Mouse (Mus musculus): ENCODE results near the gene Ppp1r36.
"Not testable (repeated sequence)": the region's sequence is repeated elsewhere in the genome, so short reads cannot be mapped to it uniquely, and the experiment has no call there.

Gene Ppp1r36

DNA sequence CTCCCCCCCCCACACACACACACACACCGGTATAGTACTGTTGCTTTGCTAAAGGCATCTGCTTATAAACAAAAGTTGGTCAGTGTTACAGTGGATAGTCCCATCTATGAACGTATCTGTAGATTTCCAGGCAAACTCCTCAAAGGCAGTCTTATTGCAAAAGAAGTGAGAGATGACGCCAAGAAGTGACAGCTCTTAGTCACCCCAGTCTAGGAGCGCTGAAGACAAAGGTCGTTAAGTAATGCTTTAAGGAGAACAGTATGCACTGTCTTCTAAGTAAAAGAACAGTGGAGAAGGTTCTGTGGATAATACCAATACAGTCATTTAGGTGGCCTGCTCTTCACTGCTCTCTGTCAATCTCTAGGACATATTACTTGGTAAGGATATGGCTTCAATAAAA, 24.4 kb upstream of the Ppp1r36 start:
- no peak for DNase-seq (ENCODE audit: extremely low read depth, low read depth)

DNA sequence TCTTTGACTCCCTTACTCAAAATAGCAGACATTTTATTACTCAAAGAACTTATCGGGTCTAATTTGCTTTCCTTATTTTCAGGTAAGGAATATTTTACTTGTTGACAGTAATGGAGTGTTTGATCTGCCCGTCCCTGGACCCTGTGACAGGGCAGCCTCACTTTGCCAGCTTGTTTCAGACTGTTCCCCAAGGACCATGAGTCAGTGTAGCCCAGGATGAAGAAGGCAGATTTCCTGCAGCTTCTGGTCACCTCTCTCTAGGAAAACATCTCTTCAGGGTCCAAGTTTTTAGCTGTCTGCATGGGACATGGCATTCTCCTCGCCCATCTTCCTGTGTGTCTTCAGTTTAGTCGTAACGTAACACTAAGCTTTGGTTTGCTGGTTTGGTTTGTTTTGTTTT, 20.1 kb upstream of the Ppp1r36 start:
- no peak for DNase-seq (ENCODE audit: extremely low read depth, low read depth)

DNA sequence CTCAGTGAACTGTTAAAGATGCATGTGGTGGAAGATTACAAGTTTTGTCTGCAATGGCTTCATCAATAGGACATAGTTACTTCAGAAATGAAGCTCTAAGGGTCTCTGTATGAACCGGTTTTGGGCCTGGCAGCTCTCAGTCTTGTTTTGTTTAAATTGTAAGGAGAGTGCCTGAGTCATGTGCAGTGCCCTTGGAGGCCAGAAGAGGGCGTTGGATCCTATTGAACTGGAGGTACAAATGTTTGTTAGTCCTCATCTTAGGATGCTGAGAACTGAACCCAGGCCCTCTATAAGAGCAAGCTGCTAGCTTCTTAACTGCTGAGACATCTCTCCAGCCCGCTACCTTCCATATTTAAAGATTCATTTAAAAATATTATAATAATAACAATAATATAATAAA, 15.7 kb upstream of the Ppp1r36 start:
- peak; percentile 18 for DNase-seq (ENCODE audit: extremely low read depth, low read depth)

DNA sequence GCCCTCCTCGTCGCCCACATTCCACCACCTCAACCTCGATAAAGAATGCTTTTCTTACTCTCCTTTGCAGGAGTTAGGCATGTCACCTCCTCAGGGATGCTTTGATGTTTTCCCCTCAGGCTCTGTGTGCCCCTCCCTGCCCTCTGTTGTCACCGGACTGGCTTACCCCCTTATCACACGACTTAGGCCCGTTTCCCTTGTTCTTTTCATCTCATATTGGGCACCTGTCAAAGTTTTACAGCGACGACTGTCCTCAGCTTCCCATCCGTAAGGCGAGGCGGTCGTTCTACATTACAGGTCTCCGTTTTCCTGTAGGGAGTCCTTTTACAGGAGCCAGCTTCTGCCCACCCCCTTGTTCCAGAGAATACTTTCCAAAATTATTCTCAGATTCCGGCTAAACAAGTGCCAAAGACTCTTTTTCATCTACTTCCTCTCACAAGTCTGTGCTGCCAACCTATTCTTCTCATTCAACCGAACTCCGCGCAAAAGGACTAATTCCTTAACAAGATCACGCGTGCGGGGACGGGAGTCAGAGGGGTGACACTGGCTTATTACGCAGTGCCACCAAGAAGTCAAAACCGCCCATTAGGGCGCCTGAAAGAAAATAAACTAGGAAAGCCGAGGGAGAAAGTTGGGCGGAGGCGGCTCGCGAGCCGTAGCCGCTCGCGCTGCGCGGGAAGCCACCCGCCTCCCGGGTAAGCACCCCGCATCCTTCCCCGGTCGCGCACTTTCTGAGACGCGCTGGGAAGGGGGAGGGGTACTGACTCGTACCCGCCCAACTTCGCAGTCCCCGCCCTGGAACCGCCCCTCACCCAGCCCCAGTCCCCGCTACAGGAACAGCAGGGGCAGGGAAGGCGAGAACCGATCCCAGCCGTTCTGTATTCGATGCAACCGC, 14.1 kb upstream of the Ppp1r36 start:
- DNase-seq (ENCODE audit: extremely low read depth, low read depth): peak; percentile 58

DNA sequence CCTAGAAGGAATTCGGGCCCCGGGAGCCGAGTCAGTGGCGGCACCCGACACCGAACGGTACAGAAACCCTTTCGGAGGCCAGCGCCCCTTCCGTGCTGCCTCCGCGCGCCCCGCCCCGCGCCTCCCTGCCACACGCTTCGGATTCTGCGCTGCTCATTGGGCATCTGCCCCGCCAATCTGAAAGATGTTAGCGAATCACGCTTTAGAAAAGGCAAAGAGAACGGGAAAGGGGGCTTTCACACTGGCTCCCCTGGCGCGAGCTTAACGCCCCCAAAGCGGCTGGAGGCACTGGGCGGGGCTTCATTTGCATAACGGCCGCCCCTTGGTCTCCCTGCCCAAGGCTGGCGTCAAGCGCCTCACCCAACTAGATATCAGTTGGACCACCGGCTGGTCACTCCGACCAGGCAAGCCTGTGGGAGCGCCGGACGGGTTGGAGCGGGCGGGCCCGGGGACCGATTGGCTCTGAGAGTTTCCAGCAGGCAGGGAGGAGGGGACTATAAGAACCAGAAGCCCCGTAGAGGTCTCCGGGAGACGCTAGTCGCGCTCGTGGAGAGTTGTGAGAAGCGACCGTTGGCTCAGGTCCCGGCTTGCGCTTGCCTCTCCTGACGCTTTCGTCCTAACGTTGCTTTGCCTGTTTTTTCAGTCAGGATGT, 13.3 kb upstream of the Ppp1r36 start, which contains the start of gene Hspa2:
Hspa2 (plus strand) TSS at position 291 of the 652 bp plus-strand sequence.
- DNase-seq (ENCODE audit: extremely low read depth, low read depth): peak; percentile 96

DNA sequence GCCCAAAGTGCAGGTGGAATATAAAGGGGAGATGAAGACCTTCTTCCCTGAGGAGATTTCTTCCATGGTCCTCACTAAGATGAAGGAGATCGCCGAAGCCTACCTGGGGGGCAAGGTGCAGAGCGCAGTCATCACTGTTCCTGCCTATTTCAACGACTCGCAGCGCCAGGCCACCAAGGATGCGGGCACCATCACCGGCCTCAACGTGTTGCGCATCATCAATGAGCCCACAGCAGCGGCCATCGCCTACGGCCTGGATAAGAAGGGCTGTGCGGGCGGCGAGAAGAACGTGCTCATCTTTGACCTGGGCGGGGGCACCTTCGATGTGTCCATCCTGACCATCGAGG, 12.5 kb upstream of the Ppp1r36 start:
- DNase-seq (ENCODE audit: extremely low read depth, low read depth): no peak

DNA sequence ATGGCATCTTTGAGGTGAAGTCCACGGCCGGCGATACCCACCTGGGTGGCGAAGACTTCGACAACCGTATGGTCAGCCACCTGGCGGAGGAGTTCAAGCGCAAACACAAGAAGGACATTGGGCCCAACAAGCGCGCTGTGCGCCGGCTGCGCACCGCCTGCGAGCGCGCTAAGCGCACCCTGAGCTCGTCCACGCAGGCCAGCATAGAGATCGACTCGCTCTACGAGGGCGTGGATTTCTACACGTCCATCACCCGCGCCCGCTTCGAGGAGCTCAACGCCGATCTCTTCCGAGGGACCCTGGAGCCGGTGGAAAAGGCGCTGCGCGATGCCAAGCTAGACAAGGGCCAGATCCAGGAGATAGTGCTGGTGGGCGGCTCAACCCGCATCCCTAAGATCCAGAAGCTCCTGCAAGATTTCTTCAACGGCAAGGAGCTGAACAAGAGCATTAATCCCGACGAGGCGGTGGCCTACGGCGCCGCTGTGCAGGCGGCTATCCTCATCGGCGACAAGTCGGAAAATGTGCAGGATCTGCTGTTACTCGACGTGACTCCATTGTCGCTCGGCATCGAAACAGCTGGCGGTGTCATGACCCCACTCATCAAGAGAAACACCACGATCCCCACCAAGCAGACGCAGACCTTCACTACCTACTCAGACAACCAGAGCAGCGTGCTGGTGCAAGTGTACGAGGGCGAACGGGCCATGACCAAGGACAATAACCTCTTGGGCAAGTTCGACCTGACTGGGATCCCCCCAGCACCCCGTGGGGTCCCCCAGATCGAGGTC, 12.0 kb upstream of the Ppp1r36 start:
- DNase-seq (ENCODE audit: extremely low read depth, low read depth): no peak

DNA sequence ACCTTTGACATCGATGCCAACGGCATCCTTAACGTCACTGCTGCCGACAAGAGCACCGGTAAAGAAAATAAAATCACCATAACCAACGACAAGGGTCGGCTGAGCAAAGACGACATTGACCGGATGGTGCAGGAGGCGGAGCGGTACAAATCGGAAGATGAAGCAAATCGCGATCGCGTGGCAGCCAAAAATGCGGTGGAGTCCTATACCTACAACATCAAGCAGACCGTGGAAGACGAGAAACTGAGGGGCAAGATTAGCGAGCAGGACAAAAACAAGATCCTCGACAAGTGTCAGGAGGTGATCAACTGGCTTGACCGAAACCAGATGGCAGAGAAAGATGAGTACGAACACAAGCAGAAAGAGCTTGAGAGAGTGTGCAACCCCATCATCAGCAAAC, 11.4 kb upstream of the Ppp1r36 start:
- no peak for DNase-seq (ENCODE audit: extremely low read depth, low read depth)

DNA sequence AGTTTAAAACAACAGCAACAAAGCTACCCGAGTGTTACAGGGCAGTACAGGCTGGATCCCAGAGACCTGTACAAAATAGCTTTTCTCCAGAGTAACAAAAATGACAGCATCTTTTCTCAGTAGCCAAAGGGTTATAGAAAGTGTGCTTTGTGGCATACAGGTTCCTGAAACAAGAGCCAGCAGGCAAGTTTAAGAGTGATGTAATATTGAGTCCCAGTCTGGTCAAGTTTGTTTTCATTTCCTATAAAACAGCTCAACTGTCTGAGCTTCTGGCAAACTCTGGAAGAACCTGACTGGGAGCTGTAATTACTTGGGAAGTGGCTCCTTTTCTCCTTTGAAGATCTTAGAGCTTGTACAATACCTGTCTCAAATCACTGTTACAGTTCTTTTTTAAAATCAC, 10.2 kb upstream of the Ppp1r36 start:
- no peak for DNase-seq (ENCODE audit: extremely low read depth, low read depth)

DNA sequence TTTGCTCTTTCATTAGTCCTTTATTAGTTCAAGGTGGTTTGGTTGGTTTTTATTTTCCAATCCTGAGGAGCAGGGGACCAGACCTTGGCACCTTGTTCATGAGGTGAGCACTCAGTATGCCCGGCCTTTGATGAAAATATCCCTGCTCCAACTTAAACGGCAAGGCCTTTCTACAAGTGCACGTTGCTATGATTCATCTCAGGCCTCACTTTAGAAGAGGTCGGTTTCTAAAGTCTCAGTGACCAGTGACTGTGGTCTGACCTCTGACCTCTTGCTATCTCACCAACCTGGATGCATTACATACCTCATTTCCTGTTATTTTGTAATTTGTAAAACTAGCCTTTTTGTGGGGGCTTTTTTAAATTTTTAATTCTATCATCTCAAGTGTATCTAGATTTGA, 8.2 kb upstream of the Ppp1r36 start:
- DNase-seq (ENCODE audit: extremely low read depth, low read depth): no peak

DNA sequence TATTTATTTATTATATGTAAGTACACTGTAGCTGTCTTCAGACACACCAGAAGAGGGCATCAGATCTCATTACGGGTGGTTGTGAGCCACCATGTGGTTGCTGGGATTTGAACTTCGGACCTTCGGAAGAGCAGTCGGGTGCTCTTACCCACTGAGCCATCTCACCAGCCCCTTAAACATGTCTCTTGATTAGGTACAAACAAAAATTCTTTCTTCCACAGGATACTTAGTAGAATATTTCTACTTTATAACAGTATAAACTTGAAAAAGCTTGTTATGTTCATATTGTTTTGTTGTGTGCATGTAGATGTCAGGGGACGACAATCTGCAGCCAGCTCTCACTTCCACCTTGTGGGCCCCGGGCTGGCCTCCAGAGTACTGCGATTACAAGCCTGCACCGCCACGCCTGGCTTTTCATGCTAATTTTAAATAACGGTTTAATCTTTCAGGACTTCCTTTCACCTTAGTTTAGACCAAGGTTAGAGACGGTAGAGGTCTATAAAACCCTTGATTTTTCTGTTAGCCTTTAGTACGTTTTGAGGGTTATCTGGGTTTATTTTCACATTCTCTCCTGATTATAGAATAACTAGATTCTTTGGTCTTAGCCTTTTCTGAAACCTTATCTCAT, 1.8 kb upstream of the Ppp1r36 start:
- DNase-seq (ENCODE audit: extremely low read depth, low read depth): peak; percentile 36

DNA sequence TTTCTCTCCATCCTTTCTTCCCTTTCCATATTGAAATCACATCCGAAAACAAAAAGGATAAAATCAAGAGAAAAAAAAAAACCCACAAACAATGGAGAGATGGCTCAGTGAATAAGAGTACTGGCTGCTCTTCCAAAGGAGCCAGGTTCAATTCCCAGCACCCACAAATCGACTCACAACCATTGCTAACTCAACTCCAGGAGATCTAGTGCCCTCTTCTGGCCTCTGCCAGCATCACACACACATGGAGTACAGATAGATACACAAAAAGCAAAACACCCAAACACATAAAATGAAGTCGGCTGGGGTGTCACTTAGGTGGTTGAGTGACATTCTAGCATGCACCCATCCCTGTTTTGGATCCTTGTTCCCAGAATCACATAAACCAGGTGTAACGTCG, 1.0 kb downstream of the Ppp1r36 start:
- no peak for DNase-seq (ENCODE audit: extremely low read depth, low read depth)

DNA sequence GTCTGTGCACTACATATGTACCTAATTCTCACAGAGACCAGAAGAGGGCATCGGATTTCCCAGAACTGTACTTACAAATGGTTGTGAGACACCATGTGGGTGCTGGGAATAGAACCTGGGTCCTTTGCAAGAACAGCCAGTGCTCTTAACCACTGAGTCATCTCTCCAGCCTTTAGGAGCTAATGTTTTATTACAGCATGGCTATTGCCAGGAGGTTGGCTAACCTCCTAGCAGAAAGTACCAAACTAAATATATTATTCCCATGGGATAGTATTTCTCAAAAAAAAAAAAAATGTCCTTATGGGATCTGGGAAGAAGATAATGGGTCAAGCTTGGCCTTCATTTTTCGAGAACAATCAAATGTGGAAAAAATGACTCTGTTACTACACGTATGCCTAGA, 7.9 kb downstream of the Ppp1r36 start:
- DNase-seq (ENCODE audit: extremely low read depth, low read depth): no peak

DNA sequence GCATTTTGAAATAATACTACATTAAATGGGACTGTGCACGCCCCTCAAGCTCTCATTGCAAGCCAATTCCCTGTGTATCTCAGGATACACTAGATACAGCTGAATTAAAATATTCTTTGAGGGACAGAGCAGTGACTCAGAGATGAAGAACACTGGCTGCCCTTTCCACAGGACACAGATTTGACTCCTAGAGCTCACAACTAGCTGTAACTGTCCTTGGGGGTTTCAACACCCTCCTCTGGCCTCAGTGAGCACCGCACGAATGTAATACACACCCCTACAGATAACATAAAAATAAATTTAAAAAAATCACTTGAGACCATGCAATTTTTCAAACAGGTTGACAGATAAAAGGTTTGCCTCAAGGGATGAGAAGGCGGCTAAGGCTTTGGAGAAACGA, 10.2 kb downstream of the Ppp1r36 start:
- no peak for DNase-seq (ENCODE audit: extremely low read depth, low read depth)

DNA sequence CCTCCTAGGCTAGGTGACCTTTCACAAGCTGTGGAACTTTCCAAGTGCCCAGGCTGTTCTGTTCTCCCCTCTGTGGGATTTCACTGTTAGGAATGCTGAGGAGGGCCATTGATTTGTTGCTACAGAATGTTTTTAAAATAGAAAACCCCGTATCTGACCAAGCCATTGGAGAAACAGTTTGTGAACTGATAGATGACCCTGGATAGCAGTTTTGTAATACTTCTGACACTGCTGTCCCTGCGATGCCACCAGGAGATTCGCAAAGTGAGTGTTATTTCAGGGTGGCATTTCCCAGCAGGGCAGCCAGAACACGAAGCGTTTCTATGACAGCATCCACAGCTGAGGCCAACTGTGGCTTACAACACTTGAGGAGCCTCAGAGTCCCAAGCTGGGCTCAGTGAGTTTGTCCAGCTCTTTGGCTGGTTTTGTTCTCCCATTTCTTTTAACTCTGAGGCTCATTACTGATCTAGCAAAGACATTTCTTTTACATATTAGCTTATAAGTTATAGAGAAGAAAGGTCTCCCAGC, 13.6 kb downstream of the Ppp1r36 start:
- DNase-seq (ENCODE audit: extremely low read depth, low read depth): no peak

DNA sequence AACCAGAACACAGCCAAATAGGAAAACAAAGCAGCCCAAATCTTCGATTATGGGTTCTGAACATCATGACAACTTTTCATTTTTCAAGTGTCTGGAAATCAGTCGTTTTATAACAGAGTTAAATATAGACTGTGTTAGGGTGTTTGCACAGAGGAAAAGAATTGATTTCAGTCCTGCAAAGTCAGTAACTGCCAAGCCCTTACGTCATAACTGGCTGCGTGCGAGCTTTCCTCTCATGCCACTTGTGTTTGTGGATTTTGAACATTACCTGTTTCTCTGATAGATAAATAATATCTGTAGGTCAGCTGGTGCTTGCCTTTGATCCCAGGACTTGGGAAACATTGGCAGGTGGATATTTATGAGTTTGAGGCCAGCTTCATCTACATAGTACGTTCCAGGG, 14.1 kb downstream of the Ppp1r36 start:
- no peak for DNase-seq (ENCODE audit: extremely low read depth, low read depth)

DNA sequence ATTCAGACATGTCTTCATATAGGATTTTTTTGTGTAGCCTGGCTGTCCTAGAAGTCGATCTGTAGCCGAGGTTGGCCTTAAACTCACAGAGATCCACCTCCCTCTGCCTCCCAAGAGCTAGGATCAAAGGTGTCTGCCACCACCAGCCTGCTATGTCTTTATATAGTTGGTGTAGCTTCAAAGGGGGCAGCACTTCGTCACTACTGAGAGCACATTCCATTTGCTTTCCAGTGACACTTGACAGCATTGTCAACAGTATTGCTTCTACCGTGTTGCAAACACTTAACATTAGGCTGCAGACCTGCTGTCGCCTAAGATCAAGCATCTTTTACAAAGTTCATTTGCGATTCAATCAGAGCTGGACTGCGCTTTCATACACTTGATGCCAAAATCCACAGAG, 16.8 kb downstream of the Ppp1r36 start:
- DNase-seq (ENCODE audit: extremely low read depth, low read depth): no peak

DNA sequence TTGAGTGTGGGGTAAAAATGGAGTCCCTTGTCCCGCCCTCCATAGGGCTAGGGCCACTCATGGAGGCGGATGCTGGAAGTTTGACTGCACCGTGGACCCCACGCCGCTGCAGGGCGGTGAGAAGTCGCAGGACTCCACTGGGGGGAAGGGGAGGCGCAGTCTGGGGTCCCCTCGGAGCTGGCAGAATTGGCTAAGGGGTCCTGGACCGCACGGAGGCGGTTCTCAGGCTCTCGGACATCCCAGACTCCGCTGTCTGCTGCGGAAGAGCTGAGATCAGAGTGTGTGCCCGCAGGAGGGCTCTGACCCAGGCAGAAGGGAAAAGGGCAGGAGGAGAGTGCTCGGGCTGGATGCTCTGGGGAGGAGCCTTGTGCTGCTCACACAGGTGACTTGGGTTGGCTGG, 17.7 kb downstream of the Ppp1r36 start:
- DNase-seq (ENCODE audit: extremely low read depth, low read depth): no peak

DNA sequence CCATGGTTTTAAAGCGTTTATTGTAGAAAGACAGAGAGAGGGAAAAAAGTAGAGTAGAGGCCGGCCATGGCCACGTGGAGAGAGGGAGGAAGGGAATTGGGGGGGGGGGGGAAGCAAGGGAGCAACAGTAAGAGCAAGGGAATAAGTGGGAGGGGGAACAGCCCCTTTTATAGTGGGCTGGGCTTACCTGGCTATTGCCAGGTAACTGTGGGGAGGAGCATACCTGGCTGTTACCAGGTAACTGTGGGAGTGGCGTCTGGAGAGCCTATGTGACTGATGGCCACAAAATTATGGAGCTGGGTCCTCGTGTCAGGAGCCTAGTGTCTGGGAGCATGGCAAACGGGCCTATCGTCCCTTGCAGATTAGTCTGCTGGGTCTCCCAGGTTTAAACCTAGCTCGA, 18.2 kb downstream of the Ppp1r36 start:
- DNase-seq (ENCODE audit: extremely low read depth, low read depth): no peak

DNA sequence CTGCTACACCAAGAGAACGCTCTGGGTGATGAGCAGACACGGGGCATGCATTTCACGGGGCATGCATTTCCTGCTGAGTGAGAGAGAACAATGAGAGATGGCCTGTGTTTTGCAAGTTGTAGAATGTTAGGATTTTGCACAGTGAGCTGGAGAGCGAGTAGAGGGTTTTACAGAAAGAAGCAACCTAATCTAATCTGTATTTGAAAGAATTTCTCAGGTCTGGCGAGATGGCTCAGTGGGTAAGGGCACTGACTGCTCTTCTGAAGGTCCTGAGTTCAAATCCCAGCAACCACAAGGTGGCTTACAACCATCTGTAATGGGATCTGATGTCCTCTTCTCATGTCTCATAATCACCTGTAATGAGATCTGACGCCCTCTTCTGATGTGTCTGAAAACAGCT, 26.1 kb downstream of the Ppp1r36 start:
- DNase-seq (ENCODE audit: extremely low read depth, low read depth): not testable (repeated sequence)

DNA sequence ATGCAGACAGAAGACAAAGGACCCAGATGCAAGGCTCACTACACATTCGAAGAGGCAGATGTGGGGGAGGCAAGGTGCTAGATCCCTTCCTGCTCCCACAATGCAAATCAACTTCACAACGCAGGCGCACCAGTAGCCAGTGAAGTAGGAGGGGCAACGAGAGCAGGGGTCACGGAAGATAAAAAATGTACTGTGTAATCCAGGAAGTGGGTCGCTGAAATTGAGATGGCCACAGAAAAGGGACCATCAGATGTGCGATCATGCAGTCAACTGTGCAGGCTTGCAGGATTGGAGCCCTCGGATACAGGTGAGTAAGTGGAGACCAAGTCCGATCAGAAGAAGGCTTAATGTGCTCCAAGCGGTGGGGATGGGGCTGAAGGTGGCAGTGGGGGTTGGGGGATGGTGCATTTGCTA, 27.0 kb downstream of the Ppp1r36 start:
- peak; percentile 74 for DNase-seq (ENCODE audit: extremely low read depth, low read depth)
